Mouse (Mus musculus): ENCODE measurements around the gene Sema4f.

The Sema4f gene

DNA sequence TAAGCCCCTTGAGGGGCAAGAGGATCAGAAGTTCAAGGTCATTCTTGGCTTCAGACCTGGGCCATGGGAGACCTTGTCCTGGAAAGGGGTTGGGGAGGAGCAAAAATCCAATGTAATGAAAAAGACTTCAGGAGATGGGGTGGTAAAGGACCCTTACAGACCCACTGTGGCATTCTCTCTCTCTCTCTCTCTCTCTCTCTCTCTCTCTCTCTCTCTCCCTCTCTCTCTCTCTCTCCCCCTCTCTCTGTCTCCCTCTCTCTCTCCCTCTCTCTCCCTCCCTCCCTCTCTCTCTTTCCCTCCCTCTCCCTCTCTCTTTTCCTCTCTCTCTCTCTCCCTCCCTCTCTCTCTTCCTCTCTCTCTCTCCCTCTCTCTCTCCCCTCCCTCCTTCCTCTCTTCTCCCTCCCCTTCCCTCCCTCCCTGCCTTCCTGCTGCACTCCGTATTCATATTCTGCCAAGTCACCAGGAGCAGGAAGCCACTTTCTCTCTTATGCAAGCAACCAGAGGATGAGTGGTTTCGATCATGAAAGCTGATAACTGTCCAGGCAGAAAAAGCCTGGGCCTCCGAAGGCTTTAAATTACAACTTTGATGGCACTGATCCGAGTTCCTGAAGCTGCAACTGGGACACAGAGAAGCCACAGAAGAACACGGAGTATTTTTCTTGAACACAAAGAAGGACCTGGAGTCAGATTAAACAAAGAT, 67.8 kb downstream of the Sema4f start:
- DNase-seq (ENCODE audit: low spot score) = no peak

DNA sequence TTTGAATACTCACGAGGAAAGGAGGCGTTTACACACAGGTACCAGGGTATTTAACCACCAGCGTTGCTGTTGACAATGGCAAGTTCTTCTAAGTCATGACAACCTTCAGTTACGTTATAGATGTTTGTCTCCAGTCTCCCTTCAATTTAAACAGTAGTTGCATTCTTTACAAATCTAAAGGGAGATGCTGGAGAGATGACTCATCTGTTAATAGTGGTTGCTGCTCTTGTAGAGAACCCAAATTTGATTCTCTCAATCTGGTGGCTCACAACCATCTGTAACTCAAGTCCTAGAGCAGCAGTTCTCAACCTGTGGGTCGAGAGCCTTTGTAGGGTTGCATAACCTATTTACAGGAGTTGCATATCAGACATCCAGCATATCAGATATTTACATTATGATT, 71.1 kb downstream of the Sema4f start:
- no peak for DNase-seq (ENCODE audit: low spot score)

DNA sequence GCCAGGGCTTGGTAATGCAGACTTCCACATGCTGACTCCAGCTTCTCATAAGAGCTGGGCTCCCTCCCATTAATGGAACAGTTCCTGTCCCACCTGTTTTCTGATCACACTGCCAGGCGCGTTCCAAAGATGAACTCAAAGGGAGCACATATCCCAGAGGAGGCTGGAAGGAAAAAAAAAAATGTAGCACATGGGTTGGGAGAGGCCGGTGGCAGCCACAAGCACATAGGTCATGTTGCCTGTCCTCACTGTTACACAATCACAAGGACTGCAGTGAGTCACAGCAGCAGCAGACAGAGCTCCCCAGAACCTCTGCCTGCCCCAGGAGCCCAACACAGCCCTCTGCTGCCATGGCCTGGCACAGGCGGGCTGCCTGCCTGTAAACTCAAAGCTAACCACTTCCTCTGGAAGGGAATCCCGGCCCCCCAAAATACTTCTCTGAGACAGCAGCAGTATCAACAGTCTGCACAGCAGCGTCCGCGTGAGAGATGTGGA, 76.1 kb downstream of the Sema4f start:
- peak; percentile 34 for DNase-seq (ENCODE audit: low spot score)

DNA sequence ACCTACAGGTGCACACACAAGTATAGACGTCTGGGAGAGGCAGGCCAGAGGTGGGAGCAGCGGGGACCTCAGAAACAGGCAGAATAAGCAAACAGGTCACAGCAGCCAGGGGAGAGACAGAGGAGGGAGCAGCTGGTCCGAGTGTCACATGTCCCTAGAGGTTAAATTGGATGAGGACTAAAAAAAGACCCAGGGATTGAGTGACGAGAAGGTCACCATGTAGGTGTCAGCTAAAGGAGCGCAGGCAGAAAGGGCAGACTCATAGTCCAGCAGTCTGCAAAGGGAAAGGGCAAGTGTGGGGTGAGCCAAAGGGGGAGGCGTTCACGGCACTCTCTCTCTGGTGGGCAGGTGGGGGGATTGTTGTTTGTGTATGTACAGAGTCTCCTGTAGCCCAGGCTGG, 77.1 kb downstream of the Sema4f start:
- no peak for DNase-seq (ENCODE audit: low spot score)

DNA sequence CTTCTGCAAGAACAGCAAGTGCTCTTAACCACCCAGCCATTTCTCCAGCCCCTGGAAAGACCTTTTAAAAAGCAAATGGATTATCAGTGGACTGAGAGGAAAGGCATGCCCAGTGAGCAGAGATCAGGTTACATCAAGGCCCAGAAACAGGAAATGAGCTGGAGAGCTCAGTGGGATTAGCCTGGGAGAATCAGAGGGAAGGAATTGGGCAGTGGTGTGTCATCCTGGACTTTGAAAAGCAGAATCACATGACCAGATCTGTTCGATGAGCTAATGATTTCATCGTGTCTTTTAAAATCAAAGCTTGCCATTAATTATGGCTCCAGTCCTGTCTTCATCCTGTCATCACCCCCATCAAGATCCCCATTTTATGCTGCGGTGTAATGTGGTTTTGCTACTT, 77.5 kb downstream of the Sema4f start:
- DNase-seq (ENCODE audit: low spot score) = no peak
